Mouse (Mus musculus) kidney, adult 18-20 months (tissue): ENCODE measurements at regions not wholly inside any gene's neighbourhood (a gene's known extent, or its start where the extent isn't known, plus 50 kb on each side); places are given as distances from the start of the nearest gene placed in this dataset.

Experiments
- DNase-seq: peaks from one replicate; pipeline ENCODE4 v3.0.0; 2021

- no peak for DNase-seq
Observed at GRCm38 (mm10) chr7:72948026-72948425, 427.3 kb upstream of the Rgma start.

- no peak for DNase-seq
Observed at GRCm38 (mm10) chr7:72948666-72949065, 426.6 kb upstream of the Rgma start.

GRCm38 (mm10) chr7:72949886-72950285, 425.4 kb upstream of the Rgma start:
- no peak for DNase-seq

- DNase-seq = no peak
Observed at GRCm38 (mm10) chr7:72957674-72958073, 417.6 kb upstream of the Rgma start.

GRCm38 (mm10) chr7:72961321-72961720, 414.0 kb upstream of the Rgma start:
- DNase-seq = no peak

- DNase-seq = no peak
Observed at GRCm38 (mm10) chr7:72962815-72963214, 412.5 kb upstream of the Rgma start.

GRCm38 (mm10) chr7:72963908-72964307, 411.4 kb upstream of the Rgma start:
- DNase-seq = no peak

GRCm38 (mm10) chr7:72968193-72968592, 407.1 kb upstream of the Rgma start:
- DNase-seq = no peak

- DNase-seq = no peak
Observed at GRCm38 (mm10) chr7:72971506-72972267, 403.6 kb upstream of the Rgma start.

- no peak for DNase-seq
Observed at GRCm38 (mm10) chr7:72972397-72972796, 402.9 kb upstream of the Rgma start.

GRCm38 (mm10) chr7:72973771-72974170, 401.5 kb upstream of the Rgma start:
- no peak for DNase-seq

- no peak for DNase-seq
Observed at GRCm38 (mm10) chr7:72974384-72974783, 400.9 kb upstream of the Rgma start.

GRCm38 (mm10) chr7:72990559-72991429, 384.5 kb upstream of the Rgma start:
- DNase-seq = no peak

- DNase-seq = peak; percentile 5
Observed at GRCm38 (mm10) chr7:72998374-72998773, 376.9 kb upstream of the Rgma start.

- DNase-seq = no peak
Observed at GRCm38 (mm10) chr7:73019151-73019550, 356.2 kb upstream of the Rgma start.

GRCm38 (mm10) chr7:73019764-73020354, 355.4 kb upstream of the Rgma start:
- DNase-seq = no peak

- no peak for DNase-seq
Observed at GRCm38 (mm10) chr7:73021786-73022185, 353.5 kb upstream of the Rgma start.

- no peak for DNase-seq
Observed at GRCm38 (mm10) chr7:73025640-73026039, 349.7 kb upstream of the Rgma start.

GRCm38 (mm10) chr7:73028952-73029351, 346.4 kb upstream of the Rgma start:
- DNase-seq = no peak

- DNase-seq = no peak
Observed at GRCm38 (mm10) chr7:73031407-73031806, 343.9 kb upstream of the Rgma start.

GRCm38 (mm10) chr7:73032316-73032980, 342.9 kb upstream of the Rgma start:
- DNase-seq = no peak

GRCm38 (mm10) chr7:73036801-73037555, 338.3 kb upstream of the Rgma start:
- peak; percentile 16 for DNase-seq
